Mouse (Mus musculus) lung, adult 2 months (tissue): ENCODE measurements around the gene Crtam. TPM values are rescaled to one million over a fixed set of nuclear protein-coding genes. Genes with fewer than 3 reads are reported as not detected.

Experiments used
- DNase-seq: peaks from one replicate; pipeline ENCODE4 v3.0.0; 2022
- H3K4me1 ChIP-seq: fragments of 200-500 bp; 2 replicates; pipeline ENCODE4 v1.6.1; 2011; ENCODE audit warnings: low read length; ENCODE audit not compliant: control insufficient read depth, insufficient read depth
- H3K4me3 ChIP-seq: fragments of 200-500 bp; replicated peaks from 2 replicates; pipeline ENCODE3; 2011; ENCODE audit warnings: low read depth, mild to moderate bottlenecking, control low read depth, low read length; ENCODE audit errors: extremely low read depth
- CTCF ChIP-seq: fragments of 200-500 bp; IDR thresholded peaks from 2 replicates; pipeline ENCODE4 v1.5.1; 2011; ENCODE audit warnings: mild to moderate bottlenecking, low read length, control low read depth; ENCODE audit not compliant: insufficient read depth
- POLR2A ChIP-seq: fragments of 200-500 bp; IDR thresholded peaks from 2 replicates; pipeline ENCODE4 v1.6.1; 2011; ENCODE audit warnings: low read depth, mild to moderate bottlenecking, control low read depth, low read length, borderline replicate concordance; ENCODE audit errors: extremely low read depth
- WGBS: fragments of 180-500 bp; shearing (Covaris S2); methylation state at CpG from one replicate; pipeline ENCODE4 v1.1.7; 2018; 5-methylcytosine and 5-hydroxymethylcytosine counted together
- polyA plus RNA-seq: library from polyadenylated mRNA; depleted of rRNA; stranded (reverse); fragments of >200 nt; gene quantifications from 2 replicates; pipeline ENCODE4 v1.2.3, GENCODE M21; 2012; rRNA removed

Gene Crtam
- polyA plus RNA-seq, 1 experiment, result 0.18 TPM

- no peak overlapping the region for H3K4me3 ChIP-seq
- no peak for TF ChIP-seq CTCF
- TF ChIP-seq POLR2A, result no peak
- no peaks in the 10 kb centered on the region for H3K4me1 ChIP-seq
Measured at GRCm38 (mm10) chr9:40927351-40927980, 77.0 kb downstream of the Crtam start.

More at GRCm38 (mm10) chr9:40927351-40927980, 77.0 kb downstream of the Crtam start:
- 65% methylated on average over 17 of the region's 17 CpGs for WGBS
- no peak for DNase-seq

Other genes starting within 250 kb of the Crtam start
- 1,079 and 1,193 TPM in 2 replicates for gene Hspa8, start 203.6 kb downstream of the Crtam start, polyA plus RNA-seq
- gene Bsx, start 130.5 kb downstream of the Crtam start, polyA plus RNA-seq, result 0.04 and 0.05 TPM in 2 replicates
- gene Jhy, start 40.5 kb downstream of the Crtam start, polyA plus RNA-seq, result 0.62 and 0.67 TPM in 2 replicates
- gene Ubash3b, start 157.1 kb upstream of the Crtam start, polyA plus RNA-seq, result 3.4 and 5.4 TPM in 2 replicates